Mouse (Mus musculus): Measurements from ENCODE around the gene Spata33.

DNA sequence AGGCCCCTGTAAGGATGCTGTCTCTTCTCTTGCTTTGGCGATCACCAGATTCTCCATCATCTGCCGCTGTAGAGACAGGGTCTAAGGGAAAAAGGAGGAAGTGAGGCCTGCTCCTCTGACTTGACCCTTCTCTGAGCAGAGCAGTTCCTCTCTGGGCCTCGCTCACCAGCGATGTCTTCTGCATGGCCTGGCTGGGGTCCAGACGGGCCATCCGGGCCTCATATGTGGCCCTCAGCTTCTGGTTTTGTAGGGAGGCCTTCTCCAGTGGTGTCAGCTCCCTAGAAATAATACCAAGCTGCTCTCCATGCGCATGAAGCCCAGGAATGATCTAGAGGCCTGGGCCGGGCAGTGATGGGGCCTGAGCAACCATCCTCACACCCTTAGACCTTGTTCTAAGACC is 36.0 kb downstream of the Spata33 start:
- TF ChIP-seq CTCF (IDR thresholded peaks at IDR 0.05; ENCODE audit: low read depth, low read length) (no peak), POLR2A (IDR thresholded peaks at IDR 0.05; ENCODE audit: extremely low read depth, insufficient read depth, low read length) (no peak)

Measured in liver, adult 2 months (tissue).